Mouse (Mus musculus): ENCODE results near the gene Piwil4. TPM values are rescaled to one million over a fixed set of nuclear protein-coding genes. Genes with fewer than 3 reads are reported as not detected.
A peak's percentile ranks its signal among the peaks of the same experiment; 100 is the strongest.

The Piwil4 gene
- 0.21 and 0.47 TPM in 2 replicates for polyA plus RNA-seq (2014; fragmentation: Nextera tagmentation; extraction: Ambion mirVana)

DNA sequence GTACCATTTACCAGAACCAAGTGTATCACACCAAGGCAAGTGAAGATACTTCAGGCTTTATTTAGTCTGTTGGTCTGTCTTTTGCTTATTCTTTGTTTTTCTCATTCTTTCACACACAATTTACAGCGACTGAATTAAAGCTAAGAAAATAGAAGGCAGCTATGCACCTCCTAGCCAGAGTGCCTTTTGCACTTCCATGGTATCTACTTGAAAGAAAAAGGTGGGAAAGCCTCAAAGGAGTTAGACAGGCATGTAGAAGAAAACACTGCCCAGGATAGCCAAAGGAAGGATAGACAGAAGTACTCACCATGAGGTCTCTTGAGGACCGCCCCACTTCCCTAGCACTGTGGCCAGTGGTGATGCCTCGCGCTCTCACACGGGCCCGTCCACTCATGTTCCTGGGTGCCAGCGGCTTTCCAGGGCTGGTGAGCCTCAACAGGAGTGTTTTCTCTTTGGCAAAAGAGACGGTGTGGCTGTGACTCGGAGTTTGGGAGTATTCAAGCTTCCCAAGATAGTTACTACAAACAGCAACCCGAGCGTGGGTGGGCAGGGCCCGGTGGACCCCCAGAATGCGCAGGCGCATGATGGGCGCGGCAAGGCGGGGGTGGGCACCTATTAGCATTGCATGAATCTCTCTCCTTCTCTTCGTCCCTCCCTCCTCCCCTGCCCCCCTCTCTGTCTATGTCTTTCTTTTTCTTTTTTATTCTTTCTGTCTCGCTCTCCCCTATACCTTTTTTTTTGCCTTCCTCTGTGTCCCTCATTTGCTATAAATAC lies at the start of gene Piwil4:
TSS of gene Piwil4 (minus strand) at position 583 of the 774 bp plus-strand sequence.
- Histone ChIP-seq H3K9ac (ENCODE audit: low read depth, low read length) (no peak within 1 kb of the TSS), H3K9me3 (ENCODE audit: control insufficient read depth, low read length) (no peaks in the 10 kb centered on the region), H3K4me1 (ENCODE audit: control insufficient read depth, insufficient read depth, low read length) (no peaks in the 10 kb centered on the region), H3K27ac (replicated peaks; ENCODE audit: low read depth, low read length) (no peak within 1 kb of the TSS), H3K27me3 (replicated peaks; ENCODE audit: control insufficient read depth, insufficient read depth, low read length) (no peaks in the 10 kb centered on the region), H3K4me2 (ENCODE audit: low read depth, low read length) (no peak within 1 kb of the TSS), H3K36me3 (ENCODE audit: control insufficient read depth, insufficient read depth, low read length) (no peaks in the 10 kb centered on the region), H3K4me3 (ENCODE audit: low read depth, low read length) (no peak within 1 kb of the TSS)
- DNase-seq (ENCODE audit: low spot score), result no peak
- no peak for ATAC-seq (ENCODE audit: low read depth)
- 84% methylated on average over 18 of the region's 19 CpGs for WGBS

DNA sequence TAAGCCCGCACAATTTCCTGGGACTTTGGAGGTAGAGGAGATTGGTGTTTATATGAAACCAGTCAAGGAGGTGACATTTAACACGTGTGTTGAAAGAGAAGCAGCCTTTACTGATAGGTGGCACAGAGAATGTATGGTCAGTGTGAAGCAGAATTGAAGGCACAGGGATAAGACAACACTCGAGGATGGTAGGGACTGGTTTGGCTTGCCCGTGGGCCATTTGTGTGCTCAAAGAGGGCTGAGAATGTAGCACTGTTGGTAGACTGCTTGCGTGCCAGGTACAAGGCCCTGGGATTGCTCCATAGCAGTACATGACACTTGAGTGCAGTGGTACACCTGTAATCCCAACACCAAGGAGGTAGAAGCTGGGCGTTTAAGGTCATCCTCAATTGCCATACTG lies 46.8 kb upstream of the Piwil4 start:
- H3K4me2 ChIP-seq (ENCODE audit: low read depth, low read length), result no peak overlapping the region
- no peak overlapping the region for H3K9ac ChIP-seq (ENCODE audit: low read depth, low read length)
- no peaks in the 10 kb centered on the region for H3K4me1 ChIP-seq (ENCODE audit: control insufficient read depth, insufficient read depth, low read length)
- no peak overlapping the region for H3K4me3 ChIP-seq (ENCODE audit: low read depth, low read length)
- H3K27me3 ChIP-seq (replicated peaks; ENCODE audit: control insufficient read depth, insufficient read depth, low read length), result no peaks in the 10 kb centered on the region
- H3K36me3 ChIP-seq (ENCODE audit: control insufficient read depth, insufficient read depth, low read length), result peaks cover 59% of the 10 kb centered on the region
- no peaks in the 10 kb centered on the region for H3K9me3 ChIP-seq (ENCODE audit: control insufficient read depth, low read length)
- ATAC-seq (ENCODE audit: low read depth) (no peak), DNase-seq (ENCODE audit: low spot score) (no peak)
- no peak overlapping the region for H3K27ac ChIP-seq (replicated peaks; ENCODE audit: low read depth, low read length)
- WGBS, result 91% methylated on average over 6 of the region's 6 CpGs

DNA sequence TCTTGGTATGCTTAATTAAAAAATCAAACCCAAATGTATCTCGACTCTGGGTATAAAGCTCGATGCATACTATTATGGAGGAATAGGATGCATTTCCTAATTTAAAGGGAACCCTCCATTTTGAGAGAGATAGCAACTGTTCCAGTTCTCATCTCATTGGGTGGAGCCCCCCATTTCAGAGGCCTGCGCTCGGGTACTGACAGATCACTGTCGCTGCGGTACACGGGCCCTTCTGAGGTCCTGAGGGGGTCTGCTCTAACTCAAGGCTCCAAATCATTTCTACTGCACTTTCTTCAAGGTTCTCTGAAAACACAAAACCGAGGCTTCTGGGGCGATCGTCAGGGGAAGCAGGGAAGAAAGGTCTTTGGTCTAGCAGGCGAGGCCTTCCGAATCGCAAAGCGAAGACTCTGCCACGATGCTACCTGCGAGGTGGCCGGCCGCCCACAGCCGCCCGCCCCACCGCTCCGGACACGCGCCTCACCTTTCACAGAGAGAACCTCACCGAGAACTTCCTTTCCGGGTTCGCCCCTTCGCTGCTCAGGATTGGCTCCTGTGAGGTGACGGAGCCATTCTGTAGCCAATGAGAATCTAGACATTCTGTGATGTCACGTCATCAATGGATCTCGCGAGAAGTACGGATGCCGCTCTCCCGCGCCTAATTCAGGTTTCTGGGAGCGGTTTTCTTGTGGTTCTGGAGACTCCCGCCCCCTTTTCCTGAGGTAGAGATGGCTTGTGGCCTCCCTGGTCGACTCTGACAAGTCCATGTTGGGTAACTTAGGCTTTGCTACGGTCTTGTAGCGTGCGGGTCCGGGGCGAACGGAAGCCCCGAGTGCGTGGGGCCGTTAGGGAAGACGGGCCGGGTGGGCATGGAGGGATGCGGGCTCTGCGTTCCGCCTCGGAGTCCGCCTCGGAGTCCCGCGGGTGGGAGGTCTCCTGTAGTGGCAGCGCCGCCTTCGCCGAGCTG lies 43.8 kb upstream of the Piwil4 start, which contains the start of the genes Mre11a and Ankrd49:
TSS of gene Mre11a (plus strand) at position 616 of the 964 bp plus-strand sequence.
TSS of gene Ankrd49 (minus strand) at position 818 of the 964 bp plus-strand sequence.
- Histone ChIP-seq H3K4me2 (ENCODE audit: low read depth, low read length) (peak within 1 kb of the TSS; percentile 65), H3K36me3 (ENCODE audit: control insufficient read depth, insufficient read depth, low read length) (peaks cover 55% of the 10 kb centered on the region), H3K9me3 (ENCODE audit: control insufficient read depth, low read length) (no peaks in the 10 kb centered on the region), H3K4me3 (ENCODE audit: low read depth, low read length) (peak within 1 kb of the TSS; percentile 55), H3K27ac (replicated peaks; ENCODE audit: low read depth, low read length) (peak within 1 kb of the TSS; percentile 96), H3K9ac (ENCODE audit: low read depth, low read length) (peak within 1 kb of the TSS; percentile 78), H3K27me3 (replicated peaks; ENCODE audit: control insufficient read depth, insufficient read depth, low read length) (no peaks in the 10 kb centered on the region), H3K4me1 (ENCODE audit: control insufficient read depth, insufficient read depth, low read length) (no peaks in the 10 kb centered on the region)
- under 1% methylated on average over 62 of the region's 62 CpGs for WGBS
- ATAC-seq (ENCODE audit: low read depth) (peak; percentile 100), DNase-seq (ENCODE audit: low spot score) (peak; percentile 99)

DNA sequence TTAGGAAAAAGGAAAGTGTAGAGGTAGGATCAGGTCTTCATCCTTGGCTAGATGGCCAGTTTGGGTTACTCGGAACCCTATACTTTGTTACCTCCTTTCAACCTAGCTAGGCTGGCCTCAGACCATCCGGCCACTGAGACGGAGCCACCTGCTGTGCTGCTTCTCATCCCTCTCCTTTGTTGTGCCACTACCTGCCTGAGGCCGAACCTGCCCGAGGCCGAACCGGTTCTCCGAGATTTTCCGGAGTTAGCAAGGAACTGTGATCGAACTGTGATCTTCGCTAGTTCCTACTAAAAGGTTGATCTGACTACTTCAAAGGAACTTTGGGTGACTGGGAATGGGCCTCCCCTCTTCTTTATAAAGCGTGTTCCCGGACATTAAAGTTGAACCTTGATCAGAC lies 37.8 kb upstream of the Piwil4 start:
- H3K9me3 ChIP-seq (ENCODE audit: control insufficient read depth, low read length), result no peaks in the 10 kb centered on the region
- H3K36me3 ChIP-seq (ENCODE audit: control insufficient read depth, insufficient read depth, low read length), result peaks cover 27% of the 10 kb centered on the region
- no peak overlapping the region for H3K27ac ChIP-seq (replicated peaks; ENCODE audit: low read depth, low read length)
- ATAC-seq (ENCODE audit: low read depth), result no peak
- DNase-seq (ENCODE audit: low spot score), result no peak
- H3K27me3 ChIP-seq (replicated peaks; ENCODE audit: control insufficient read depth, insufficient read depth, low read length), result no peaks in the 10 kb centered on the region
- H3K4me3 ChIP-seq (ENCODE audit: low read depth, low read length), result no peak overlapping the region
- 38% methylated on average over 13 of the region's 13 CpGs for WGBS
- H3K4me2 ChIP-seq (ENCODE audit: low read depth, low read length), result no peak overlapping the region
- H3K9ac ChIP-seq (ENCODE audit: low read depth, low read length), result no peak overlapping the region
- no peaks in the 10 kb centered on the region for H3K4me1 ChIP-seq (ENCODE audit: control insufficient read depth, insufficient read depth, low read length)

DNA sequence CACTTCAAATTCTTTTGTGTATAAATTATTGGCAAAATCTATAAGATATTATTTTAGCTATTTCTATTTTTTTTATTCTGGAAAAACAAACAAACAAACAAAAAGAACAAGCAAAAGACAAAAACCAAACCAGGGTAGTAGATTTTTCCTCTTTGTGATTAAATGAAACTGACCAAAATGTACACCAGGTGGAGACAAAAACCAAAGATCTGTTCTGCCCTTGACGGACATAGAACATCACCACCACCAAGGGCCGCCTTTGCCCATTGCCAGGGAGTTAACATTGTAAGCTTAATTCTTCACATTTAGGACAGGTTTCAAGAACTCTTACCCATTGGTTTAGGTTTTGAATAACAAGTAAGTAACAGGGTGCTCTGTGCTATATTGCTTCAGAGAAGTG lies 33.3 kb upstream of the Piwil4 start:
- peaks cover 5% of the 10 kb centered on the region; the same call in 1 of the 2 replicates for H3K4me1 ChIP-seq (ENCODE audit: control insufficient read depth, insufficient read depth, low read length)
- no peak overlapping the region for H3K4me3 ChIP-seq (ENCODE audit: low read depth, low read length)
- ATAC-seq (ENCODE audit: low read depth), result no peak
- WGBS, result 47% methylated on average over 2 of the region's 2 CpGs
- H3K9me3 ChIP-seq (ENCODE audit: control insufficient read depth, low read length), result no peaks in the 10 kb centered on the region
- DNase-seq (ENCODE audit: low spot score), result no peak
- no peak overlapping the region for H3K4me2 ChIP-seq (ENCODE audit: low read depth, low read length)
- no peak overlapping the region for H3K9ac ChIP-seq (ENCODE audit: low read depth, low read length)
- H3K36me3 ChIP-seq (ENCODE audit: control insufficient read depth, insufficient read depth, low read length), result no peaks in the 10 kb centered on the region
- no peak overlapping the region for H3K27ac ChIP-seq (replicated peaks; ENCODE audit: low read depth, low read length)
- H3K27me3 ChIP-seq (replicated peaks; ENCODE audit: control insufficient read depth, insufficient read depth, low read length), result no peaks in the 10 kb centered on the region

DNA sequence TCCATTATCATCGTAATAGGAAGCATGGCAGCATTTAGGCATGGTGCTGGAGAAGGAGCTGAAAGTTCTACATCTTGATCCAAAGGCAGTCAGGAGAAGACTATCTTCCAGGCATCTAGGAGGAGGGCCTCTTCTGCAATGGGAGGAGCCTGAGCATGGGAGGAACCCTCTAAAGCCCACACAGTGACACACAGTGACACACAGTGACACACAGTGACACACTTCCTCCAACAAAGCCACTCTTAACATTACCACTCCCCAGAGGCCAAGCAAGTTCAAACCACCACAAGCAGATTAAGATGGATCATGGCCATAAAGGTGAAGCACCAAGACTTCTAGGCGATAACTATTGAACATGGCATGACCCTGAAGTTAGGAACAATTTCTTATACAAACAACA lies 31.5 kb upstream of the Piwil4 start:
- ATAC-seq (ENCODE audit: low read depth) (no peak), DNase-seq (ENCODE audit: low spot score) (no peak)
- Histone ChIP-seq H3K9ac (ENCODE audit: low read depth, low read length) (no peak overlapping the region), H3K4me3 (ENCODE audit: low read depth, low read length) (no peak overlapping the region), H3K36me3 (ENCODE audit: control insufficient read depth, insufficient read depth, low read length) (no peaks in the 10 kb centered on the region), H3K4me1 (ENCODE audit: control insufficient read depth, insufficient read depth, low read length) (peaks cover 5% of the 10 kb centered on the region; the same call in 1 of the 2 replicates), H3K4me2 (ENCODE audit: low read depth, low read length) (no peak overlapping the region), H3K27me3 (replicated peaks; ENCODE audit: control insufficient read depth, insufficient read depth, low read length) (no peaks in the 10 kb centered on the region), H3K27ac (replicated peaks; ENCODE audit: low read depth, low read length) (no peak overlapping the region), H3K9me3 (ENCODE audit: control insufficient read depth, low read length) (no peaks in the 10 kb centered on the region)
- 93% methylated on average over 2 of the region's 2 CpGs for WGBS

DNA sequence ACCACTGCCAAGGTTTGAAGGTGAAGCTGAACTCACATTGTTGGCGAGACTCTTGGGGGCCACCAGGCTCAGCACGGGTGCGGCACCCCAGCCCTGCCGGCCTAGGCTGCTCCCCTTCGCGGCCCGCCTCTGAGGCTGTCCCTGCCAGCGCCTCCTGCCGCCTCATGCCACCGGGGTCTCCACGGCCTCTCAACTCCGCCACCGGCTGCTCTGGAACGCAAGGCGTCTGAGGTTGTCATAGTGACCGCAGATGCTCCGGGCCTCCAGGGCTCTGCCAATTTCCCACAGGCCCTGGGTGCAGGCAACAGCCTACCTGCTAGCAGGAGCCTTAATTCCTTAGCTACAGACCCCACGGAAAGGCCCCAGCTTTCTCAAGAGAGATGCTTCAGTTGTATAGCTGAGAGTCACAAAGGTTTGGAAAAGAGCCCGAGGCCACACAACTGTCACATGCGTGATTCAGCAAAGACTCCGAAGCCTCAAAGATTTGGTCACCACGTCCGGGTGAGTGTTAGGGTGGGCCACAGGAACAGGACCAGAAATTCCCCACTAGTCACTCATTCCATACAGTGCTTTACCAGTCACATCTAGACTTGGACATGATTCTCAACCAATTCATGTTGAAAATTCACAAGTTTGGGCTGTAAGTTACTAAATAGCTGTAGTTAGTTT lies 30.4 kb upstream of the Piwil4 start, which contains the start of gene 1700012B09Rik:
TSS of gene 1700012B09Rik (minus strand) at position 228 of the 669 bp plus-strand sequence.
- WGBS, result 19% methylated on average over 23 of the region's 23 CpGs
- peak within 1 kb of the TSS; percentile 8 for H3K4me2 ChIP-seq (ENCODE audit: low read depth, low read length)
- no peak within 1 kb of the TSS for H3K4me3 ChIP-seq (ENCODE audit: low read depth, low read length)
- DNase-seq (ENCODE audit: low spot score) (peak; percentile 34), ATAC-seq (ENCODE audit: low read depth) (peak; percentile 77)
- no peaks in the 10 kb centered on the region for H3K27me3 ChIP-seq (replicated peaks; ENCODE audit: control insufficient read depth, insufficient read depth, low read length)
- peaks cover 5% of the 10 kb centered on the region; the same call in 1 of the 2 replicates for H3K4me1 ChIP-seq (ENCODE audit: control insufficient read depth, insufficient read depth, low read length)
- no peak within 1 kb of the TSS for H3K27ac ChIP-seq (replicated peaks; ENCODE audit: low read depth, low read length)
- no peaks in the 10 kb centered on the region for H3K36me3 ChIP-seq (ENCODE audit: control insufficient read depth, insufficient read depth, low read length)
- H3K9ac ChIP-seq (ENCODE audit: low read depth, low read length), result no peak within 1 kb of the TSS
- no peaks in the 10 kb centered on the region for H3K9me3 ChIP-seq (ENCODE audit: control insufficient read depth, low read length)

DNA sequence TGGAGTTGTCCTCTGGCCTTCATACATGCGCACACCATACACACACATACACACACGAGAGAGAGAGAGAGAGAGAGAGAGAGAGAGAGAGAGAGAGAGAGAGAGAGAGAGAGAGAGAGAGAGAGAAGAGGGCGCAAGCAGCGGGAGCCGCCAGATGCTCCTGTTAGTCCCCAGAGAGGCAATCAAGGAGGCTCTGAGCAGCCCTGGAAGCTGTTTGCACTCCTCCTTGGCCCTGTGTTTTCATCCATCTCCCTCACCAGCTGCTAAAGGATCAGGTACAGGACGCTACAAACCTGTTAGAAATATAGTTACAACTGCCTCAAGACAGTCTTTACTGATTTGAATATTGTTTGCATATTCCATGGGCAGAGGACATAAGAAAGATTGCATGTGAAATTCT lies 29.3 kb upstream of the Piwil4 start:
- Histone ChIP-seq H3K4me2 (ENCODE audit: low read depth, low read length) (no peak overlapping the region), H3K36me3 (ENCODE audit: control insufficient read depth, insufficient read depth, low read length) (no peaks in the 10 kb centered on the region), H3K9ac (ENCODE audit: low read depth, low read length) (no peak overlapping the region), H3K4me3 (ENCODE audit: low read depth, low read length) (no peak overlapping the region), H3K27me3 (replicated peaks; ENCODE audit: control insufficient read depth, insufficient read depth, low read length) (no peaks in the 10 kb centered on the region), H3K9me3 (ENCODE audit: control insufficient read depth, low read length) (no peaks in the 10 kb centered on the region), H3K27ac (replicated peaks; ENCODE audit: low read depth, low read length) (no peak overlapping the region), H3K4me1 (ENCODE audit: control insufficient read depth, insufficient read depth, low read length) (peaks cover 5% of the 10 kb centered on the region; the same call in 1 of the 2 replicates)
- peak; percentile 53 for DNase-seq (ENCODE audit: low spot score)
- ATAC-seq (ENCODE audit: low read depth), result 0 out of 2 replicates have a peak, but pooled peaks have one; percentile 59
- WGBS, result 28% methylated on average over 4 of the region's 6 CpGs

All from embryonic facial prominence, embryonic 14.5 days (tissue).